Mouse (Mus musculus) limb, embryonic 15.5 days (tissue): ENCODE data around the gene Tns1. TPM values are rescaled to one million over a fixed set of nuclear protein-coding genes. Genes with fewer than 3 reads are reported as not detected.

Source experiments
- ATAC-seq: fragments of 200-750 bp; cut with Nextera tagmentation; 2 replicates; pipeline ENCODE4 v1.8.0; 2017; ENCODE audit warnings: low read depth, moderate TSS enrichment; ENCODE audit not compliant: insufficient number of reproducible peaks, low FRiP score, low TSS enrichment
- H3K27ac ChIP-seq: fragments of 300-500 bp; sonication (generic); 2 replicates; pipeline ENCODE4 v1.5.1; 2015; ENCODE audit warnings: moderate library complexity, mild to moderate bottlenecking, inconsistent platforms
- H3K27me3 ChIP-seq: fragments of 300-500 bp; sonication (generic); 2 replicates; pipeline ENCODE4 v1.6.1; 2015; ENCODE audit warnings: inconsistent platforms
- H3K36me3 ChIP-seq: fragments of 300-500 bp; sonication (generic); 2 replicates; pipeline ENCODE4 v1.6.1; 2015; ENCODE audit warnings: inconsistent platforms
- H3K4me1 ChIP-seq: fragments of 300-500 bp; sonication (generic); 2 replicates; pipeline ENCODE4 v1.6.1; 2015; ENCODE audit warnings: inconsistent platforms
- H3K4me2 ChIP-seq: fragments of 300-500 bp; sonication (generic); 2 replicates; pipeline ENCODE4 v1.6.1; 2015; ENCODE audit warnings: mild to moderate bottlenecking, inconsistent platforms
- H3K4me3 ChIP-seq: fragments of 300-500 bp; sonication (generic); 2 replicates; pipeline ENCODE4 v1.5.1; 2015; ENCODE audit warnings: mild to moderate bottlenecking, inconsistent platforms
- H3K9ac ChIP-seq: fragments of 300-500 bp; sonication (generic); 2 replicates; pipeline ENCODE4 v1.6.1; 2015; ENCODE audit warnings: inconsistent platforms
- H3K9me3 ChIP-seq: fragments of 300-500 bp; sonication (generic); 2 replicates; pipeline ENCODE4 v1.6.1; 2016; ENCODE audit warnings: inconsistent platforms
- WGBS: fragments of 180-500 bp; shearing (Covaris S2); methylation state at CpG from one replicate; pipeline ENCODE4 v1.1.7; 2015; 5-methylcytosine and 5-hydroxymethylcytosine counted together
- polyA plus RNA-seq: library from polyadenylated mRNA; unstranded; fragments of >200 nt; fragmentation: Nextera tagmentation; extraction: Ambion mirVana; gene quantifications from 2 replicates; pipeline ENCODE4 v1.2.1, GENCODE M21; 2015

Gene Tns1
- polyA plus RNA-seq, 1 experiment from 2014 or later = 59.9 TPM

GRCm38 (mm10) chr1:74053068-74053467 is 71.2 kb downstream of the Tns1 start:
- 72% methylated on average over 2 of the region's 2 CpGs for WGBS
- no peak overlapping the region for H3K4me2 ChIP-seq
- no peaks in the 10 kb centered on the region for H3K9me3 ChIP-seq
- no peak overlapping the region for H3K4me3 ChIP-seq
- peak overlapping the region; percentile 43; the same call in 1 of the 2 replicates for H3K27ac ChIP-seq
- no peaks in the 10 kb centered on the region for H3K27me3 ChIP-seq
- ATAC-seq = no peak
- H3K4me1 ChIP-seq = peaks cover 44% of the 10 kb centered on the region
- H3K9ac ChIP-seq = no peak overlapping the region
- H3K36me3 ChIP-seq = 0 out of 2 replicates have a peak, but pooled peaks cover 2% of the 10 kb centered on the region

GRCm38 (mm10) chr1:74051349-74051748 is 72.9 kb downstream of the Tns1 start:
- Histone ChIP-seq H3K36me3 (0 out of 2 replicates have a peak, but pooled peaks cover 1% of the 10 kb centered on the region), H3K27me3 (no peaks in the 10 kb centered on the region), H3K4me2 (no peak overlapping the region), H3K9me3 (no peaks in the 10 kb centered on the region), H3K4me1 (peaks cover 50% of the 10 kb centered on the region), H3K4me3 (no peak overlapping the region), H3K9ac (no peak overlapping the region), H3K27ac (no peak overlapping the region)
- 31% methylated on average over 2 of the region's 2 CpGs for WGBS
- ATAC-seq = no peak

GRCm38 (mm10) chr1:74049430-74049829 is 74.8 kb downstream of the Tns1 start:
- Histone ChIP-seq H3K9ac (no peak overlapping the region), H3K4me2 (no peak overlapping the region), H3K4me1 (peaks cover 49% of the 10 kb centered on the region), H3K9me3 (no peaks in the 10 kb centered on the region), H3K36me3 (no peaks in the 10 kb centered on the region), H3K27ac (no peak overlapping the region), H3K27me3 (no peaks in the 10 kb centered on the region), H3K4me3 (no peak overlapping the region)
- ATAC-seq = no peak
- 68% methylated on average over 17 of the region's 17 CpGs for WGBS

GRCm38 (mm10) chr1:74047722-74048121 is 76.5 kb downstream of the Tns1 start:
- no peaks in the 10 kb centered on the region for H3K27me3 ChIP-seq
- no peaks in the 10 kb centered on the region for H3K36me3 ChIP-seq
- H3K27ac ChIP-seq = 0 out of 2 replicates have a peak overlapping the region, but pooled peaks have one; percentile 4
- no peak overlapping the region for H3K4me3 ChIP-seq
- H3K4me2 ChIP-seq = no peak overlapping the region
- peaks cover 47% of the 10 kb centered on the region for H3K4me1 ChIP-seq
- no peak overlapping the region for H3K9ac ChIP-seq
- ATAC-seq = no peak
- WGBS = 59% methylated on average over 6 of the region's 6 CpGs
- no peaks in the 10 kb centered on the region for H3K9me3 ChIP-seq

GRCm38 (mm10) chr1:74047311-74047710 is 76.9 kb downstream of the Tns1 start:
- H3K4me3 ChIP-seq = no peak overlapping the region
- peaks cover 48% of the 10 kb centered on the region for H3K4me1 ChIP-seq
- no peak overlapping the region for H3K27ac ChIP-seq
- no peaks in the 10 kb centered on the region for H3K36me3 ChIP-seq
- no peak overlapping the region for H3K9ac ChIP-seq
- 29% methylated on average over 2 of the region's 2 CpGs for WGBS
- H3K4me2 ChIP-seq = no peak overlapping the region
- no peaks in the 10 kb centered on the region for H3K9me3 ChIP-seq
- H3K27me3 ChIP-seq = no peaks in the 10 kb centered on the region
- no peak for ATAC-seq

GRCm38 (mm10) chr1:74045034-74045433 is 79.2 kb downstream of the Tns1 start:
- WGBS = 79% methylated on average over 2 of the region's 2 CpGs
- H3K9me3 ChIP-seq = no peaks in the 10 kb centered on the region
- ATAC-seq = no peak
- no peaks in the 10 kb centered on the region for H3K36me3 ChIP-seq
- no peaks in the 10 kb centered on the region for H3K27me3 ChIP-seq
- H3K27ac ChIP-seq = no peak overlapping the region
- no peak overlapping the region for H3K4me3 ChIP-seq
- peaks cover 65% of the 10 kb centered on the region for H3K4me1 ChIP-seq
- H3K9ac ChIP-seq = no peak overlapping the region
- no peak overlapping the region for H3K4me2 ChIP-seq

GRCm38 (mm10) chr1:74044421-74044820 is 79.8 kb downstream of the Tns1 start:
- no peak overlapping the region for H3K4me2 ChIP-seq
- H3K27me3 ChIP-seq = no peaks in the 10 kb centered on the region
- H3K36me3 ChIP-seq = no peaks in the 10 kb centered on the region
- peaks cover 66% of the 10 kb centered on the region for H3K4me1 ChIP-seq
- no peak overlapping the region for H3K4me3 ChIP-seq
- H3K9me3 ChIP-seq = no peaks in the 10 kb centered on the region
- 67% methylated on average over 1 of the region's 1 CpGs for WGBS
- no peak overlapping the region for H3K9ac ChIP-seq
- no peak for ATAC-seq
- no peak overlapping the region for H3K27ac ChIP-seq

- Histone ChIP-seq H3K9me3 (no peaks in the 10 kb centered on the region), H3K36me3 (no peaks in the 10 kb centered on the region), H3K4me1 (peaks cover 64% of the 10 kb centered on the region), H3K4me3 (no peak overlapping the region), H3K27me3 (no peaks in the 10 kb centered on the region), H3K9ac (no peak overlapping the region), H3K27ac (no peak overlapping the region), H3K4me2 (no peak overlapping the region)
- 55% methylated on average over 4 of the region's 4 CpGs for WGBS
- ATAC-seq = no peak
These were observed 80.6 kb downstream of the Tns1 start for GRCm38 (mm10) chr1:74043584-74044105.

GRCm38 (mm10) chr1:74042711-74043467 is 81.4 kb downstream of the Tns1 start:
- H3K4me3 ChIP-seq = no peak overlapping the region
- H3K4me1 ChIP-seq = peaks cover 60% of the 10 kb centered on the region
- WGBS = 38% methylated on average over 3 of the region's 3 CpGs
- H3K9me3 ChIP-seq = no peaks in the 10 kb centered on the region
- ATAC-seq = 0 out of 2 replicates have a peak, but pooled peaks have one; percentile 20
- peak overlapping the region; percentile 33; the same call in 1 of the 2 replicates for H3K27ac ChIP-seq
- no peaks in the 10 kb centered on the region for H3K36me3 ChIP-seq
- H3K27me3 ChIP-seq = no peaks in the 10 kb centered on the region
- no peak overlapping the region for H3K4me2 ChIP-seq
- H3K9ac ChIP-seq = no peak overlapping the region

GRCm38 (mm10) chr1:74041692-74042091 is 82.6 kb downstream of the Tns1 start:
- Histone ChIP-seq H3K4me3 (no peak overlapping the region), H3K9ac (peak overlapping the region; percentile 4; the same call in 1 of the 2 replicates), H3K4me1 (peaks cover 57% of the 10 kb centered on the region), H3K27ac (peak overlapping the region; percentile 64), H3K36me3 (no peaks in the 10 kb centered on the region), H3K27me3 (no peaks in the 10 kb centered on the region), H3K9me3 (no peaks in the 10 kb centered on the region), H3K4me2 (peak overlapping the region; percentile 19)
- 10% methylated on average over 8 of the region's 8 CpGs for WGBS
- peak; percentile 43; the same call in 1 of the 2 replicates for ATAC-seq

GRCm38 (mm10) chr1:74041178-74041577 is 83.1 kb downstream of the Tns1 start:
- H3K4me3 ChIP-seq = no peak overlapping the region
- no peaks in the 10 kb centered on the region for H3K9me3 ChIP-seq
- H3K9ac ChIP-seq = no peak overlapping the region
- H3K27ac ChIP-seq = peak overlapping the region; percentile 64
- peak overlapping the region; percentile 19 for H3K4me2 ChIP-seq
- H3K36me3 ChIP-seq = no peaks in the 10 kb centered on the region
- H3K4me1 ChIP-seq = peaks cover 62% of the 10 kb centered on the region
- ATAC-seq = no peak
- H3K27me3 ChIP-seq = no peaks in the 10 kb centered on the region
- WGBS = 56% methylated on average over 7 of the region's 7 CpGs
